Mouse (Mus musculus) stomach, postnatal 0 days (tissue): Measurements from ENCODE around the gene Hmox1.

Experiments
- CTCF ChIP-seq: IDR thresholded peaks from 2 replicates; pipeline ENCODE4 v1.5.1; 2016; ENCODE audit warnings: antibody characterized with exemption, low read depth, mild to moderate bottlenecking, moderate library complexity
- EP300 ChIP-seq: optimal IDR thresholded peaks from 2 replicates; pipeline ENCODE3; 2016; ENCODE audit warnings: antibody characterized with exemption

DNA sequence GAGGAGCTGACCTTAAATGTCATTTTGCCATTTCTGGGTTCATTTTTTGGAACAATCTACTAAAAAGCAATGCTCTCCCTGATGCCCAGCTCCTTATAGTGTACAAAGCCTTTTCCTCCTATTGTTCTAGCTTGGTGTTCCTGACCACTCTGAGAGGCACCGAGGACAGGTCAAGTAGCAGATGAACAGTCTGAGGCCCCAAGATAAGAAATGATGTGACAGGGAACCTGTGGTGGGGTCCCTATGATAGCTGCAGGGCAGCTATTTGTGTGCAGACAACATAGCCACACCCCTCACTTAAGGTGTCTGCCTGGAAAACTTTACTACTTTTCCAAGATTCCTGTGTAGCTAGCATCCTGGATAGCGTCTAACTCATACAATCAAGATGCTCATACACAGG, 42.8 kb downstream of the Hmox1 start:
- TF ChIP-seq CTCF (no peak), EP300 (no peak)
